Mouse (Mus musculus) liver, adult 2 months (tissue): Measurements from ENCODE around the gene Styxl1.

Experiments used
- CTCF ChIP-seq: fragments of 200-500 bp; IDR thresholded peaks from 2 replicates; pipeline ENCODE4 v1.5.1; 2011; ENCODE audit warnings: low read depth, low read length, control low read depth
- POLR2A ChIP-seq: fragments of 200-500 bp; IDR thresholded peaks from 2 replicates; pipeline ENCODE4 v1.6.1; 2011; ENCODE audit warnings: low read length, control low read depth; ENCODE audit not compliant: insufficient read depth; ENCODE audit errors: extremely low read depth

DNA sequence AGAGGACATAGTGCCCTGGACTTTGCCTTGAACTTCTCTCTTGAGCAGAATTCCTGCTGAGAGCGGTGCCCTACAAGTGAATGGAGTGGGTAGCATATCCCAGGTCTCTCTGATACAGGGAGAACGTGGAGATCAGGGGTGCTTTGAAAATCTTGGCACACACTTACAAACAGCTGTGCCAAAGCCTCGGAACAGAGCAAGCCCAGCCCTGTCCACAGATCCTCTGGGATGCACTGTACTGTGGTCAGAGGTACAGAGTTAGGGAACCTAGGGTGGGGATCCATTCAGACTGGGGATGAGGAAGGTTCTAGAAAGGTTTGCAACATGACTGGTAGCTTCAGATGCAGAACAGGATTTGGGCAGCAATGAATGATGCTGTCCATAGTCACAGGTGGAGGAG lies 58.1 kb downstream of the Styxl1 start:
- no peak for TF ChIP-seq CTCF
- TF ChIP-seq POLR2A = no peak
